Mouse (Mus musculus) telencephalon, adult 2 months (tissue): Measurements from ENCODE around the gene Ccr6.

ENCODE experiments used
- DNase-seq: peaks from one replicate; pipeline ENCODE4 v3.0.0-alpha.2; 2011; ENCODE audit warnings: low read depth, low spot score

The Ccr6 gene

DNA sequence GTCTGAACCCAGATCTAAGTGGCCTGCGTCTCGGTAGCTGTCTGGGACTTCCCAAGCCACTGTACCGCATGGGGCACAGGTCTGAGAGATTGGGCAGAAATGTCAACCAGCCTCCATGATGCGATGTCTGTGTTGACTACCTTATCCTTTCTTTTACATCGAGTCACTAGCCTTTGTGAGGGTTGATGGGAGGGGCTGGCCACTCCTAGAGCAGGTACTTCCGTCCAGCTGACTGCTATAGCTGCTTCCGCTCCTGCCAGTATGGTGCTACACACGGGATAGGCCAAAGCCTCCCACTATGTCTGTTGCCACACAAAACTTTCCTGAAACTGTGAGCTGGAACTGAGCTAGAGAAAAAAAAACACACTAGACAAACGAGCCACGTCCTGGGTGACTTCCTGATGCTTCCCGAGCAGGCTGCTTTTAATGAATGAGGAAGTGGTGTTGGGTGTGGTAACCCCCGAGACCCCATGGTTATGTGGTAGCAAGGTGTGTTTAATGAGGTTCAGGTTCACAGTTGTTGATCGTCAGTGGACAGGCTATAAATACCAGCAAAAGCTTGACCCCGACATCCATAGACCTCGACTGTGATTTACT lies 2.1 kb upstream of the Ccr6 start:
- no peak for DNase-seq

DNA sequence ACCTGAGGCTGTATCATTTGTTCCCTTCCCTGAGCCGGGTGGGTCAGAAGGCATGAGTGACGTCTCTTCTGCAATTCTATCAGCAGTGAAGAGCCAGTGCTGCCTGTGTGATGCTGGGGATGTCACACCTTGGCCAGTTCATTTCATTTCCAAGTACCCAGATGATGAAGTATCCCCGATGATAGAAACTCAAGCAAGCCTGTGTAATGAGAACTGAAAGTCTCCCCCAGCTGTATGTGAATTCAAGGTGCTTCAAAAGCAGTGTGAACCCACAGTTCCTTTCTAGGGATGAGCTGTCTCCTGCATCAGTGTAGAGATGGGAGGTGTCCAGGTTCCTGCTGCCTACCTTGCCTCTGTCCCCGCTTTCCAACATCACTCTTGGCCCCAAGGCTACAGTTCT lies 1.3 kb upstream of the Ccr6 start:
- DNase-seq = no peak

DNA sequence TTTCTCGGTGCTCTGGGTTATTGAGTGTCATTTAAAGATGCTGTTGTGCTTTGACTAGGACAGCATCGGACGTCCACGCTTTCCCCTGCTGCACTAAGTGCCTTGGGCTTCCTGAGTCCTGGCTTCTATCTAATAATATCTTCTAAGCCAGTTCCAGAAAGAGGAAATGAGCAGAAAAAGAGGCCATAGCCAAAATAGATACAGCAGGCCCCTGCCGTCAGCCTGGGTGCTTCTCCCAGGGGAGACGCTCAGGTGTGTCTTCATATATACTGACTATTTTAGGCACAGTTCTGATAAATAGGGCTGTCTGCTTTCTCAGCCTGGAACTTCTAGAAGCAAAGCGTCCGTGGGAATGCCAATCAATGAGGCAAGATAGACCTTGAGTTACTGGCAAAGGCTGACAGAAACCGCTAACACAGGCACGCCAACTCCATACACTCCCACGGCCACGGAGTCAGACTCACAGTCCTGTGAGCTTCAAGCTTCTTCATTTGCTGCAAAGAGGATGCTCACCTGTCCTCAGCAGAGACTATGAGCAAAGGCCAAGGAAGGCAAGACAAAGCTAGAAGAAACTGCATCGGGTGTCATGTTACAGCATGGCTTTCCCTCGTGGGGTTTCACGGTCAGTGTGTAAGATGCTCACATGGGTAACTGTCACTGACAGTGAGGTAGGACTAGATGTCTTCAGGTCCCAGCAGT lies 2.3 kb downstream of the Ccr6 start:
- no peak for DNase-seq

DNA sequence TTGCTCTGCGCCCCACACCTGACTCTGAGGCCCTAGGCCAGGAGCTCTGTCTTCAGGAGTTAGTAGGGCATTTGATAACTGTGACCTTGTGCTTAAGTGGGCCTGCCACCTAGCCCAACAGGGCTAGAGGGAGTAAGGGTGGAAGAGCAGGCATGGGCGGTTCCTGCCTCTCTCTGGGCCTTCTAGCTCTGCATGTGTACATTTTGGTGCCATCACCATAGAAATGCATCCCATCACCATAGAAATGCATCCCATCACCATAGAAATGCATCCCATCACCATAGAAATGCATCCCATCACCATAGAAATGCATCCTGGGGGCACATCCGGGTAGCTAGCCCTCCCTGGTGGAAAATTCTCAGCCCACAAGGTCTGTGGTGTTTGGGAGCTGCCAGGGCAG lies 3.7 kb downstream of the Ccr6 start:
- DNase-seq = no peak

DNA sequence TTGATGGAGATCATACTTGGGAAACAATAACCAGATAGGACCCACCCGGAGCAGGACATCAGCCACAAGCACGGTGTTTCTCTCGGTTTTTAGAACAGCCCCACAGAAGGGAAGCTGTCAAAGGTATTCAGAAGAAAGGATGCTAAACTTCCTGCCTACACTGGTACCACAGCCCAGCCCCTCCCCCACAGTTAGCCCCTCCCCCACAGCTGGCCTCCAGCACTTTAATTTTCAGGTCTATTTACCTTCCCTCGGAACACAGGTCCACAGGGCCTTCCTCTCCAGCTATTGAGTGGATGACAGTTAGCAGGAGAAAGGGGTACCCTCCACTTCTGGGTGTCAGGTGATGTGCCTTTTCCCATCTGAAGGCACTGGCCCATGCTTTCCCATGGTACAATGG lies 4.7 kb downstream of the Ccr6 start:
- DNase-seq = no peak

DNA sequence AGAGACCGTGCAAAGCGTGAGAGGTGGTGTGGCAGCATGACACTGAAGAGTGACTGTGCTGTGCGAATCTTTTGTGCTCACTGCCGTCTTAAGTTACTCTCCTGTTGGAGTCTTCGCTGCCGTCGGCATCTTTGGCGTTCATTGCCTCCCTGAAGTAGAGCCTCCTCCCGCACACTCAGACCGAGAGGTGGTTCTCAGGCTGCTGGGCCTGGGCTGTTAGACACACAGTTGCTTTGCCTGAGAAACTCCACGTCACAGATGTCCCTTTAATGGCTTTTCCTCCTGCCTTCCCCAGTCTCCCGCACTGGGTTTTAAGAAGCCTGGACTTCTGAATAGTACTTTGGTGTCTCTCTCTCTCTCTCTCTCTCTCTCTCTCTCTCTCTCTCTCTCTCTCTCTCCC lies 5.8 kb downstream of the Ccr6 start:
- no peak for DNase-seq

DNA sequence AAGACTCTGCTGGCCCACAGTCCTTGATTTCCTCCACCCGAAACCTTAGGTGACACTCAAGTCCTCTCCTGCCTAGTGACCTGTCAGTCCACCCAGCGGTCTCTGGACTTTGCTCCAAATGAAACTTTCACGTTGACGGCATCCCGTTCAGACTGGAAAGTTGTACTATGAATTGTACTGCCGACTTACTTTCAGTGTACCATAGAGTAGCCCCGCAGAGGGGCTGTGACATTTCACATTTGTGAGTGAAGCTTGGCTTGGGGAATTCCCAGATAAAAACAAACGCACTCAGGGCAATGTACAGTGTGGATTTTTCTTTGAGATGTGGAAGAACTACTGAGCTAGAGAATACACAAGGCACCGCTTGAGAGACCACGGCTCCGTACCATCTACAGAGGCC lies 6.3 kb downstream of the Ccr6 start:
- no peak for DNase-seq

DNA sequence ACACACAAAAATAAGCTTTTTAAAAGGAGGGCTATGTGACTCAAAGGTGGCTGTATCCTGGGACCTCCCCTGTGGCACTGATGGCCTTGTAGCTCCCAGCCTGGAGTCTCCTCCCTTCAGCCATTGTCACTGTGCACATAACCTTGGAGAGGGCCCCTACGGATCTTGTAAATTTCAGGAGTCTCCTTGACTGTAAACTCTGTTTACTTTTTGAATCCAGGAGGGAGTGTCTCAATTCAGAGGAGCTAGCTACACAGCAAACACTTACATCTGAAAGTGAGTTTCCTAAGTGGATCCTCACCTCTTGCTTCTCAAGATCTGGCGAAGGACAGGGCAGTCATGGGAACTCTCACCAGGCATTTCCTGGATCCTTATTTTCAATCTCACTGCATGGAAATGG lies 8.3 kb downstream of the Ccr6 start:
- no peak for DNase-seq

DNA sequence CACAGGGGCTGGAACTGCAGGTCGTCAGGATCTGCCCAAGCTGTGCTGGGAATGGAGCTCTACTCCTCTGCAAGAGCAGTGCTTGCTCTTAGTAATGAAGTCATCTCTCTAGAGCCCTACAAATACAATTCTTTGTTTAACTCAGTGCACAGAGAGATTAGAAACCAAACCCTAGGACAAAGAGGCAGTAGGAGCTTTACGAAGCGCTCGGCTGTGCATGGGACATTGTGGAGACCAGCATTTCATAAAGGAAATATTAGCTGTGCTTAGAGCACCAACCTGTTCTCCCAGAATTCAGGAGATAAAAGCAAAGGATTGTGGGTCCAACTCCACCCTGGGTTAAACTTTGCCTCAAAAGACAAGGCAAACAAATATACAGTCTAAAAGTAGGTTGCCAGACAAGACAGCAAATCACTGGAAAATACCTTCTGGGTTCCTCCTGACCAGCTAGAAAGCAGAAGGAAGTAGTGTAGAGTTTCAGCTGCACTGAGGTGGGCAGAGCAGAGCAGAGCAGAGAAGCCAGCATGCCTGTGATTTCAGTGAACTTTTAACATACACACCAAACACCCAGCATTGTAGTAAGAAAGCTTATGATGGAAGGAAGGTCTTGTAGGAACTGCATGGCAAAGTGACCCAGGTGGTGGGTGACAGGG lies 10.4 kb downstream of the Ccr6 start:
- no peak for DNase-seq

DNA sequence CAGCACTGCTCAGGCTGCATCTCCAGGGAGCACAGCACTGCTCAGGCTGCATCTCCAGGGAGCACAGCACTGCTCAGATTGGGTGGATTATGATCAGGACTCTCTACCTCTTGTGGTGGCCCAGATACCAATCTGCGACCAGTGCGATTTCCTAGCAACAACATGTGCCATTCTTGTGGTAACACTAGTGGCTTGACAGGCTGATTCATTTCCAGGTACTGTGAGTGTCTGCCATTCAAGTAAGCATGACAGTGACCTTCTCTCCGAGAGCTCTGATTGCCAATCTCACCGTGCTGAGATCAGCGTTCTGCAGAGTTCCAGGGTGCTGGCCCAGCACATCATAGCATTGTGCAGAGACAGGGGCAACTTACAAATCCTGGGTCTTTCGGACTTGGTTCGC lies 15.9 kb downstream of the Ccr6 start:
- no peak for DNase-seq

DNA sequence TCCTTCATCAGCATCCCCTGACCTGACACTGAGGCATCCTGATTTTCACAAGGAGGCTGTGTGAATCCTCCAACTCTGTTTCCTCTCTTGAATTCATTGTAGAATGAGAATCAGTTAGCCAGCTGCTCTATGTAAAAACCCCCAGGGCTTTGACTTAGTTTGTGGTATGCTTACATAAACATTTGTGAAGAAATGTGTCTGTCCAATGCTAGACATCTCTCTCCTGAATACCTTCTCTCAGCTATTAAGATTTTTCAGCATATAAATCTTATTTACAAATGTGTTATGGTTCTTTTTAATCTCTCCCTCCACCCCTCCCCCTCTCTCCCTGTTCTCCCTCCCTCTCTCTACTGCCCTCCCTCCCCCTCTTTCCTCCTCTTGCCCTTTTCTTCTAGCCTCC lies 18.4 kb downstream of the Ccr6 start:
- DNase-seq = no peak

DNA sequence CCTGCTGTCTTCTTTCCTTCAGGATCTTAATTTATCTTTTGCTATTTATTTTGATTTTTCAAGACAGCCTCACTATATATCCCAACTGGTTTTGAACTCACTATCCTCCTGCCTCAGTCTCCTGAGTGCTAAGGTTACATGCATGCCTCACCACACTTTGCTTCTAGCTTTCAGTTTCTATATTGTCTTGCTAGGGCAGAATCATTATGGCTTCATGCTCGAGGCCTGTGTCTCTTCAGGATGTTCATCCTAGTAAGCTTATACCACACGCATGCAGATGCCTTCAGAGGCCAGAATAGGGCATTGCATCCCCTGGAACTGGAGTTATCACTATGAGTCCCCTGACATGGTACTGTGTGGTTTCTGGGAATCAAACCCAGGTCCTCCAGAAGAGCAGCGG lies 19.1 kb downstream of the Ccr6 start:
- no peak for DNase-seq

DNA sequence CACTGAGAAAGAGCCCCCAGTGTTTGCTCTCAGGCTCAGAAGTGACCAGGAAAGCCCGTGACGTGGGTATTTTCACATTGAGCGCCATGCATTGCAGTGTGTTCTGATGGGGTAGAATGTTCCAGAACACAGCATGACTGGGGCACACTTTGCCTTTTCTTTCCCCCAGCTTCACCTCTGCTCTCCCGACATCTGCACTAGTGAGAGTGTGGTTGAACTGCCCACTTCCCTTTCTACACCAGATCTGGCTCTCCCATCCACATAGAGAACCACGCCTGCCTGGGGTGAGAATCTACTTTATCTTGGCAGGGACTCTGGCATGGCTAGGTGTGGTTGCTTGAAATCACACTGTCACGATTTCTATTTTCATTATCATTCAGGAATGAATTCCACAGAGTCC lies 19.7 kb downstream of the Ccr6 start:
- DNase-seq = no peak

DNA sequence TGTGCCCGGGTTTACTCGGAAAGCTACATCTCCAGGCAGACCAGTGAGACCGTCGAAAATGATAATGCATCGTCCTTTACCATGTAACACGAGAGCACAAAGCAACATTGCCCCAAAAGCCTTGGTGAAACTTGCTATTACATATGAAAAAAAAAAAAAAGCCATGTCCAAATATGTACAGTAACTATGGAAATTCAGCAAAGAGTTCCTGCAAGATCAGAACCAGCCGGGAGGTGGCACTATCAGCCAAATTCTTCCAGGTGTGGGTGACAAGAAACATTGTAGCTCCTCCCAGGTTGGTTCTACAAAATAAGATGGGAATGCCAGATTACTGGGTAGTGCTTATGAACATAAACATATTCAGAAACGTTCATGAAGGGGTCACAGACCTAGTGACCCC lies 21.1 kb downstream of the Ccr6 start:
- no peak for DNase-seq

DNA sequence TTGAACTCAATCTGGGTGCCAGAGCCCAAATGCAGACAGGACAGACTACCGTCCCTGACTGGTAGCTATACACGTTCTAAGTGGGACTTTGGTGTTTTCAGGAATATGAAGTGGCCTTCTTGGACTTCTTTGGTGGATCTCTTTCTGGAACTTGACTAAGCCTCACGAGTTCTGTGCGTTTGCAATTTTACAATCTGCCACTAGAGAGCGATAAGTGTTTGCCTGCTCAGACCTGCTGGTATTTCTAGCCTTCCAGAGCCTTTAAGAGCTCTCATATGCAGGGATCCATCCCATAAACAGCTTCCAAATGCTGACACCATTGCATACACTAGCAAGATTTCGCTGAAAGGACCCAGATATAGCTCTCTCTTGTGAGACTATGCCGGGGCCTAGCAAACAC lies 28.8 kb downstream of the Ccr6 start:
- peak; percentile 71 for DNase-seq

DNA sequence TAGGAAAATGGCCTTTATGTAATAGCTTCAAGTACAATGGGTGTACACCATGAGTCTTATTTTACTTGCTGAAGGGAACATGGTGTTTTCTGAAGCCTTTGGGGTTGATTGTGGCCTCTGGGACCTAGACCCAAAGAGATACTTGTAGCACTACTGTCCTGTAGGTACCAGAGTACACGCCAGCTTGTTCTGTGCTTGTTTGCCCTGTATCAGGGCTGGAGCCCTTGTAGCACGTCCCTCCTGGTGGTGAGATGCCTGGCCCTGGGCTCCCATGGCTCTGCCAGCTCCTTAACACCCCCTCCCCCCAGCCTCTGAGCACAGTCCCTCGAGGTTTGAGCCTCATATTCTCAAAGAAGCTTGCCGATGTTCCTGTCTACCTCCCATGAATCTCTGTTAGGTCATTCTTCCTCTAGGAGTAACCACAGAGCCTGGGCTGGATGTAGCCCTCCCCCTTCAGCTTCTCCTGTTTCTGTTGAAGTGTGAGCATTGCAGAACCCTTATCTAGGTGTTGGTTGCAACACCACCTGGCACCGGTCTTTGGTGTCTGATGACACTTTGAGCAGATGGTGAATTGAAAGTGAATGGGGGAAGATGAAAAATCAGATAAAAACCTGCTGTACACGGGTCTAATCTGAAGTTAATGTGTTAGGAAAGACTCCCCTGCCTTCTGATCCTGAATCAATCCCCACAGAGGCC lies 36.4 kb downstream of the Ccr6 start:
- DNase-seq = no peak

DNA sequence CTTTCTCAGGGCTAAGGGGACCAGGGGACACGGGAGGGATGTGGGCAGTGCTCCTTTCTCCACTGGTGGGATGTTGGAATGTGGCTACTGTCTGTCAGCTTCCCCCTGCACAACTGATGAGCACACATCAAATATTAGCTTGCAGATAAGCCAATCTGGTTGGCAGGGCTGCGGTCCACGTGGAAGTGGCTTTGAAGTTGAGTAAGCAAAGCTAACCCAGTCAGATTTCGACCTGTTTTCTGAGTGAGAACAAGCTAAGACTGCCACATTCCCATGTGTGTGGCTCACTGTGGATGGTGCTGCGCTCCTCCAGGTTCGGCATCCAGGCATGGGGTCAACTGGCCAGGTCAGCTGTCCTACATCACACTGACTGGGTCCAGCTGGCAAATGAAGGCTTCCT lies 37.1 kb downstream of the Ccr6 start:
- DNase-seq = no peak

DNA sequence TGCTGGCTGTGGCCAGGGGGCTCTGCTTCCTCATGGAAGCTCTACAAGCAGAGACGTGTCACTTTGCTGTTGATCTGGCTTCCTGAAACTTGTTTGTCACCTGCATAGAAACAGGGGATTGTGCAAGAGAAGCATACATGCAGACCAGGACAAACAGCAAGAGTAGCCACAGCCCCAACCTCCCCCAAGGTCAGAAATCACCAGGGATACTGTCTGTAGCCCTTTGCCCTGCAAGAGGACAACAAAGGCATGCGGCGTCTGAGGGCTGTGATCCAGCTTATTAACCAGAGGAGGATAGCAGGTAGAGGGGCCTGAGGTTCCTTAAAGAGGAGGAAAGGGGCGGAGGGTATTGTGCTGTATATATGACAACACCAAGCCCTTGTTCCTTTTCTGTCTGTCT lies 40.2 kb downstream of the Ccr6 start:
- no peak for DNase-seq

DNA sequence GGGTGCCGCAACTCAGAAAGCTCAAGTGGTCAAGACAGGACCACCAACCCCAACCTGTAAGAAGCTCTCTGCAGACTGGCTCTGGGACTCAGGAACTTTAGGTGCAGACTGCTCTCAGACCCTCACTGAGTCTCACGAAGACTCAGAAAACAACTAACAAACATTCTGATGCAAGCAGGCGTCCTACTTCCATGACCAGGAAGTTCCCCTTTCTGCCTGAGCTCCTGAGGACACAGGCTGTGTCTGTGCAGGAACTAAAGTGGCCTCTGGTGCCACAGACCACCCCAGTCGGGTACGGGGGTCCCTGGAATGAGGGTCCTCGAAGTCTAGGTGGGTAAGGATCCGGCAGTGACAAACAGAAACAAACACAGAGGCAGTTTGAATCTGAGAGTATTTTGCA lies 40.8 kb downstream of the Ccr6 start:
- DNase-seq = no peak

DNA sequence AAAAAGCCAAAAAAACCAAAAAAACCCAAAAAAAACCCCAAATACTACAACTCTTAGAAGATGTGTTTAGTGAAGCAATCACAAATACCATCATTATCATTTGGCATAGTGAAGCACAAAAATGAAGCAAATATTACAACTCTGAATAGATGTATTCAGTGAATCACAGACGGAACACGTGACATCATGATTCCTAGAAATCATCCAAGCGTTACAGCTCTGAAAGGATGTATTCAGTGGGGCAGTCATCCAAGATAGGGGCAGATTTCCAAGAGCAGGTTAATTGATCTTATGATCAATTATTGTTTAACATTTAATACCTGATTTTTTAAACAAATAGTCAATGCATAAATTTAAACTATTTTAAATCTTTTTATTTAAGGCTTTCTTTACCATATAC lies 41.4 kb downstream of the Ccr6 start:
- no peak for DNase-seq

DNA sequence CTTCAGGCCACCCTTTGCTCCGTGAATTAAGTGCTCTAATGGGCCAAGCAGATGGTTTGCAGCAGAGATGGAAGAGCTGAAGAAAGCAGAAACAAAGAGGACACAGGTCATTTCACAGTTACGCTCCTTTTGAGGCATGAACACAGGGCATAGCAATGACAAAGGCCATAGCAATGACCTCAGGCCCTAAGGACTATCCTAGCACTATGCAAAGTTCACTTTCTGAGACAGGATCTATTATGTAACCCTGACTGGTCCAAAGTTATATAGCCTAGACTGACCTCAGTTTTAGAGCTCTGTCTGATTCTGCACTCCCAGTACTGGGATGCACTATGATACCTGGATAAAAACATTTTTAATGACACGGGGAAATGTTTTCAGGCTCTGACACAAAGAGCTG lies 42.5 kb downstream of the Ccr6 start:
- DNase-seq = no peak

DNA sequence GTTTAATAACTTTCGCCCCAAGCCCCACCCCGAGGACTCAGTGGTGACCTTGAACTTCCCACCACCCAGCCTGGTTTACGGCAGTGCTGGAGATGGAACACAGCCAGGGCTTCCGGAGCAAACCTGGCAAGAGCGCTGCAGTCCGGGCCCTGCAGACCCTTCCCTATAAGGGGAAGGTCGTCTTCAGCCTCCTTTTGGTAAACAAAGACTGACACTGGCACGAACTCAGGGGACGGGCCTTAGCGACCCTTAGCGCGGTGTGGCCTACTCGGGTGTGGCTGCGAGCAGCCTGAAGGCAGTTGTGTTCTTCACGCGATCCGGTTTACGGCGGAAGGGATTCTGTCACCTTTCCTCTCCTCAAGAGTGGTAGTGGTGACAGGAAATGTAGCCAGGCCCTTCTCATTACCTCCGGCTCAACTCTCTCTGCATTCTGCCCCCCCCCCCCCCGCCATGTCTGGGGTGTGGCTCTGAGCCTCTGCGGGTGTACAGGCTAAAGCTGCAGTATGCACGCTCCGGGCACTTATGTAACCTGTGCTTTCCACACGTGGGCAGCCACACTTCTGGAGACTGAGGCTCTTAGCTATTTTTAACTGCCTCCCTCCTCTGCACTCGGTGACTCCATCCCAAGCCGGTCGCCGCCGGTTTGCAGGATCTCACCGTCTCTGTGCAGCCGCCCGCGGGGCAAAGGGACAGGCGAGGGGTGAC lies 47.1 kb downstream of the Ccr6 start, which contains the start of gene Mpc1:
Mpc1 (plus strand) TSS at position 84 of the 705 bp plus-strand sequence.
- DNase-seq = peak; percentile 95
